Mouse (Mus musculus) limb, embryonic 10.5 days (tissue): ENCODE data around the gene Mill1. TPM values are rescaled to one million over a fixed set of nuclear protein-coding genes. Genes with fewer than 3 reads are reported as not detected.
"Not testable (repeated sequence)": the region's sequence is repeated elsewhere in the genome, so short reads cannot be mapped to it uniquely, and the experiment has no call there.

ENCODE experiments used
- DNase-seq: peaks from one replicate; pipeline ENCODE4 v3.0.0-alpha.2; 2017; ENCODE audit warnings: low spot score
- H3K27ac ChIP-seq: fragments of 300-500 bp; sonication (generic); 2 replicates; pipeline ENCODE4 v1.5.1; 2016; ENCODE audit warnings: mild to moderate bottlenecking
- H3K27me3 ChIP-seq: fragments of 300-500 bp; sonication (generic); 2 replicates; pipeline ENCODE4 v1.6.1; 2016; ENCODE audit warnings: low read depth, mild to moderate bottlenecking; ENCODE audit not compliant: poor library complexity, severe bottlenecking
- H3K36me3 ChIP-seq: fragments of 300-500 bp; sonication (generic); 2 replicates; pipeline ENCODE4 v1.6.1; 2016; ENCODE audit warnings: mild to moderate bottlenecking, moderate library complexity
- H3K4me1 ChIP-seq: fragments of 300-500 bp; sonication (generic); 2 replicates; pipeline ENCODE4 v1.6.1; 2016
- H3K4me3 ChIP-seq: fragments of 300-500 bp; sonication (generic); 2 replicates; pipeline ENCODE4 v1.5.1; 2016; ENCODE audit warnings: mild to moderate bottlenecking, moderate library complexity
- H3K9me3 ChIP-seq: fragments of 300-500 bp; sonication (generic); replicated peaks from 2 replicates; pipeline ENCODE4 v1.6.1; 2016; ENCODE audit warnings: mild to moderate bottlenecking
- whole genome bisulfite sequencing: fragments of 180-500 bp; shearing (Covaris S2); methylation state at CpG from one replicate; pipeline ENCODE4 v1.1.7; 2016; 5-methylcytosine and 5-hydroxymethylcytosine counted together
- polyA plus RNA-seq: library from polyadenylated mRNA; unstranded; fragments of >200 nt; fragmentation: Nextera tagmentation; extraction: Ambion mirVana; gene quantifications from 2 replicates; pipeline ENCODE4 v1.2.1, GENCODE M21; 2016

Gene Mill1
- not detected in 2 replicates for polyA plus RNA-seq

- no peaks in the 10 kb centered on the region for H3K4me1 ChIP-seq
- no peak within 1 kb of the TSS for H3K4me3 ChIP-seq
- no peak for DNase-seq
- H3K9me3 ChIP-seq: no peaks in the 10 kb centered on the region
- H3K27ac ChIP-seq: no peak within 1 kb of the TSS
- WGBS: 55% methylated on average over 1 of the region's 1 CpGs
- H3K27me3 ChIP-seq: no peaks in the 10 kb centered on the region
- H3K36me3 ChIP-seq: no peaks in the 10 kb centered on the region
Observed at GRCm38 (mm10) chr7:18245047-18245446, at the start of gene Mill1. Gene Mill1 (plus strand): TSS chr7:18245347.

- no peak for DNase-seq
- 14% methylated on average over 9 of the region's 9 CpGs for WGBS
Observed at GRCm38 (mm10) chr7:18210938-18211337, 34.2 kb upstream of the Mill1 start.

GRCm38 (mm10) chr7:18214699-18215098 lies 30.4 kb upstream of the Mill1 start:
- 0 out of 2 replicates have a peak, but pooled peaks cover 3% of the 10 kb centered on the region for H3K9me3 ChIP-seq
- no peak overlapping the region for H3K27ac ChIP-seq
- no peak overlapping the region for H3K4me3 ChIP-seq
- WGBS: 78% methylated on average over 1 of the region's 1 CpGs
- no peak for DNase-seq
- H3K27me3 ChIP-seq: no peaks in the 10 kb centered on the region
- H3K4me1 ChIP-seq: no peaks in the 10 kb centered on the region
- no peaks in the 10 kb centered on the region for H3K36me3 ChIP-seq

More at GRCm38 (mm10) chr7:18210938-18211337, 34.2 kb upstream of the Mill1 start:
- no peaks in the 10 kb centered on the region for H3K4me1 ChIP-seq
- no peaks in the 10 kb centered on the region for H3K27me3 ChIP-seq
- no peak overlapping the region for H3K4me3 ChIP-seq
- H3K9me3 ChIP-seq: 0 out of 2 replicates have a peak, but pooled peaks cover 2% of the 10 kb centered on the region
- no peak overlapping the region for H3K27ac ChIP-seq
- H3K36me3 ChIP-seq: no peaks in the 10 kb centered on the region

GRCm38 (mm10) chr7:18238561-18238960 lies 6.6 kb upstream of the Mill1 start:
- H3K27ac ChIP-seq: no peak overlapping the region
- WGBS: 80% methylated on average over 2 of the region's 2 CpGs

GRCm38 (mm10) chr7:18241217-18241616 lies 3.9 kb upstream of the Mill1 start:
- no peaks in the 10 kb centered on the region for H3K36me3 ChIP-seq
- no peak for DNase-seq
- no peak overlapping the region for H3K4me3 ChIP-seq
- no peaks in the 10 kb centered on the region for H3K4me1 ChIP-seq
- H3K27me3 ChIP-seq: no peaks in the 10 kb centered on the region
- WGBS: 89% methylated on average over 5 of the region's 5 CpGs
- H3K27ac ChIP-seq: no peak overlapping the region
- H3K9me3 ChIP-seq: no peaks in the 10 kb centered on the region; the same call in 1 of the 2 replicates

More at GRCm38 (mm10) chr7:18238561-18238960, 6.6 kb upstream of the Mill1 start:
- H3K9me3 ChIP-seq: no peaks in the 10 kb centered on the region; the same call in 1 of the 2 replicates
- H3K4me3 ChIP-seq: no peak overlapping the region
- H3K36me3 ChIP-seq: no peaks in the 10 kb centered on the region
- H3K4me1 ChIP-seq: no peaks in the 10 kb centered on the region
- no peak for DNase-seq
- no peaks in the 10 kb centered on the region for H3K27me3 ChIP-seq

- not testable (repeated sequence) for H3K27ac ChIP-seq, H3K9me3 ChIP-seq, H3K4me3 ChIP-seq, H3K4me1 ChIP-seq, DNase-seq, H3K36me3 ChIP-seq, H3K27me3 ChIP-seq
- 68% methylated on average over 1 of the region's 1 CpGs for WGBS
Observed at GRCm38 (mm10) chr7:18243959-18244573, 1.1 kb upstream of the Mill1 start.

GRCm38 (mm10) chr7:18260219-18260618 lies 15.1 kb downstream of the Mill1 start:
- H3K9me3 ChIP-seq: peaks cover 3% of the 10 kb centered on the region; the same call in 1 of the 2 replicates
- H3K36me3 ChIP-seq: no peaks in the 10 kb centered on the region
- WGBS: 48% methylated on average over 1 of the region's 1 CpGs
- no peaks in the 10 kb centered on the region for H3K4me1 ChIP-seq
- no peaks in the 10 kb centered on the region for H3K27me3 ChIP-seq
- DNase-seq: no peak
- no peak overlapping the region for H3K4me3 ChIP-seq
- no peak overlapping the region for H3K27ac ChIP-seq

GRCm38 (mm10) chr7:18265089-18265488 lies 19.9 kb downstream of the Mill1 start:
- no peaks in the 10 kb centered on the region for H3K4me1 ChIP-seq
- H3K27me3 ChIP-seq: no peaks in the 10 kb centered on the region
- WGBS: 64% methylated on average over 5 of the region's 5 CpGs
- no peak overlapping the region for H3K27ac ChIP-seq
- no peaks in the 10 kb centered on the region for H3K36me3 ChIP-seq
- no peak for DNase-seq
- no peak overlapping the region for H3K4me3 ChIP-seq
- H3K9me3 ChIP-seq: 0 out of 2 replicates have a peak, but pooled peaks cover 2% of the 10 kb centered on the region

Other genes with a start within 250 kb of the Mill1 start
- gene Ceacam13, start 235.5 kb upstream of the Mill1 start, polyA plus RNA-seq: not detected in 2 replicates
- not detected in 2 replicates for gene Ceacam12, start 179.4 kb upstream of the Mill1 start, polyA plus RNA-seq
- not detected in 2 replicates for gene Igfl3, start 68.9 kb upstream of the Mill1 start, polyA plus RNA-seq
- gene Psg18, start 109.7 kb downstream of the Mill1 start, polyA plus RNA-seq: not detected in 2 replicates
- gene Psg28, start 186.7 kb downstream of the Mill1 start, polyA plus RNA-seq: not detected in 2 replicates
- gene Psg26, start 238.8 kb downstream of the Mill1 start, polyA plus RNA-seq: not detected in 2 replicates